Mouse (Mus musculus) liver, embryonic 14.5 days (tissue): ENCODE data around the gene Rps19bp1. TPM values are rescaled to one million over a fixed set of nuclear protein-coding genes. Genes with fewer than 3 reads are reported as not detected.
A peak's percentile ranks its signal among the peaks of the same experiment; 100 is the strongest.

ENCODE experiments used
- ATAC-seq: fragments of 200-750 bp; cut with Nextera tagmentation; 2 replicates; pipeline ENCODE4 v1.8.0; 2017; ENCODE audit warnings: moderate number of reproducible peaks, mild to moderate bottlenecking, moderate library complexity; ENCODE audit not compliant: insufficient read depth
- DNase-seq, 3 experiments: peaks; one replicate each; pipeline ENCODE4 v3.0.0-alpha.2; 2012 to 2013; ENCODE audit warnings: low read depth in 3 of 3, low spot score in 3 of 3
- H3K27ac ChIP-seq: fragments of 300-500 bp; sonication (generic); 2 replicates; pipeline ENCODE4 v1.5.1; 2014; ENCODE audit warnings: moderate library complexity, mild to moderate bottlenecking, control low read depth, inconsistent platforms
- H3K27me3 ChIP-seq: fragments of 300-500 bp; sonication (generic); 2 replicates; pipeline ENCODE4 v1.6.1; 2014; ENCODE audit warnings: mild to moderate bottlenecking, low read length, moderate library complexity; ENCODE audit not compliant: control insufficient read depth, insufficient read depth
- H3K36me3 ChIP-seq: fragments of 300-500 bp; sonication (generic); replicated peaks from 2 replicates; pipeline ENCODE4 v1.6.1; 2014; ENCODE audit warnings: low read depth; ENCODE audit not compliant: control insufficient read depth, insufficient read depth
- H3K4me1 ChIP-seq, 2 experiments: fragments of 200-500 bp in 1 of 2; fragments of 300-500 bp in 1 of 2; sonication (generic) in 1 of 2; replicated peaks; 2 replicates each; pipeline ENCODE4 v1.6.1; 2012 to 2014; ENCODE audit warnings: antibody characterized with exemption in 1 of 2, inconsistent platforms in 1 of 2, low read length in 1 of 2; ENCODE audit not compliant: control insufficient read depth in 2 of 2, insufficient read depth in 2 of 2
- H3K4me2 ChIP-seq: fragments of 300-500 bp; sonication (generic); 2 replicates; pipeline ENCODE4 v1.6.1; 2014; ENCODE audit warnings: low read depth, mild to moderate bottlenecking, control low read depth, moderate library complexity
- H3K4me3 ChIP-seq, 2 experiments: fragments of 200-500 bp in 1 of 2; fragments of 300-500 bp in 1 of 2; sonication (generic) in 1 of 2; 2 replicates each; pipeline ENCODE4 v1.5.1; 2012 to 2014; ENCODE audit warnings: low read depth in 2 of 2, low read length in 2 of 2, mild to moderate bottlenecking in 2 of 2, control low read depth in 1 of 2, inconsistent platforms in 1 of 2, moderate library complexity in 1 of 2; ENCODE audit not compliant: insufficient read depth in 1 of 2
- H3K9ac ChIP-seq: fragments of 300-500 bp; sonication (generic); replicated peaks from 2 replicates; pipeline ENCODE4 v1.6.1; 2014; ENCODE audit warnings: mild to moderate bottlenecking, control low read depth, moderate library complexity
- H3K9me3 ChIP-seq: fragments of 300-500 bp; sonication (generic); 2 replicates; pipeline ENCODE4 v1.6.1; 2016; ENCODE audit warnings: low read length, mixed read lengths; ENCODE audit not compliant: control insufficient read depth
- CTCF ChIP-seq: IDR thresholded peaks from 2 replicates; pipeline ENCODE4 v1.5.1; 2016; ENCODE audit warnings: antibody characterized with exemption, low read depth, control low read depth
- EP300 ChIP-seq: IDR thresholded peaks from 2 replicates; pipeline ENCODE4 v1.6.1; 2016; ENCODE audit warnings: antibody characterized with exemption, low read depth
- WGBS: fragments of 180-500 bp; shearing (Covaris S2); extraction: QIAGEN DNeasy Blood & Tissue Kit; methylation state at CpG from one replicate; pipeline ENCODE4 v1.1.7; 2014; ENCODE audit not compliant: insufficient replicate concordance; 5-methylcytosine and 5-hydroxymethylcytosine counted together
- polyA plus RNA-seq, 2 experiments: library from polyadenylated mRNA; depleted of rRNA in 1 of 2; stranded (reverse) in 1 of 2; unstranded in 1 of 2; fragments of >200 nt; fragmentation: Nextera tagmentation in 1 of 2; extraction: Ambion mirVana in 1 of 2; gene quantifications; 2 replicates each; pipeline versions ENCODE4 v1.2.1 to v1.2.3; 2012 to 2014

Gene Rps19bp1
- polyA plus RNA-seq, 2 experiments, result 25.6 to 30.0 TPM

- ATAC-seq (no peak), DNase-seq (no peak)
- no peak for TF ChIP-seq CTCF
- no peak for TF ChIP-seq EP300
- H3K27ac ChIP-seq, result no peak overlapping the region
- no peaks in the 10 kb centered on the region for H3K9me3 ChIP-seq
- no peaks in the 10 kb centered on the region for H3K36me3 ChIP-seq
- no peaks in the 10 kb centered on the region for H3K4me1 ChIP-seq
- 49% methylated on average over 5 of the region's 5 CpGs for WGBS
- no peak overlapping the region for H3K4me2 ChIP-seq
- H3K9ac ChIP-seq, result no peak overlapping the region
- H3K27me3 ChIP-seq, result no peaks in the 10 kb centered on the region; the same call in 1 of the 2 replicates
- H3K4me3 ChIP-seq, result no peak overlapping the region
Observed at GRCm38 (mm10) chr15:80278121-80278759, 14.1 kb upstream of the Rps19bp1 start.

GRCm38 (mm10) chr15:80277625-80278024, 13.5 kb upstream of the Rps19bp1 start:
- no peaks in the 10 kb centered on the region for H3K9me3 ChIP-seq
- H3K9ac ChIP-seq, result no peak overlapping the region
- peak in 1 of 3 experiments; percentile 30 for DNase-seq
- no peak overlapping the region for H3K4me3 ChIP-seq
- no peak for ATAC-seq
- TF ChIP-seq EP300, result no peak
- no peak for TF ChIP-seq CTCF
- no peak overlapping the region for H3K27ac ChIP-seq
- H3K36me3 ChIP-seq, result no peaks in the 10 kb centered on the region
- no peaks in the 10 kb centered on the region; the same call in 1 of the 2 replicates for H3K27me3 ChIP-seq
- no peaks in the 10 kb centered on the region for H3K4me1 ChIP-seq
- 3% methylated on average over 6 of the region's 6 CpGs for WGBS
- no peak overlapping the region for H3K4me2 ChIP-seq

DNA sequence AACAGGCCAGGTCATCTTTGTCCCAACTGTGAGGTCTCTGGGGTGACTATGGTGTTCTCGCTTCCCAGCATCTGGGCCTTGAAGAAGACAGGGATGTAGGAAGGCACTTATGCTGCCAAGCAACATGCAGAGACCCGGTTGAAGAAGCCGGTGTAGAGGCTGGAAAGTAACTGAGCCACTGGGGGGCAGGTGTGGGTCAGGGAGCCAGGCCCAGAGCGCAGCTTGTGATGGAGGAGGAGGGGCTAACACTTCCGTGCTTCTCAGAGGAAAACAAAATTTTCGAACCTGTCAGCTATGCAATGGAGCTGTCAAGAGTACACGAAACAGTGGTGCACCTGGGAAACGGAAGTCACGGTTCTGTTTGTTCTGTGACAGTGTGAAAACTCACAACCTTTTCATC, 13.0 kb upstream of the Rps19bp1 start:
- no peaks in the 10 kb centered on the region for H3K9me3 ChIP-seq
- no peaks in the 10 kb centered on the region; the same call in 1 of the 2 replicates for H3K27me3 ChIP-seq
- 30% methylated on average over 9 of the region's 9 CpGs for WGBS
- no peak overlapping the region for H3K4me2 ChIP-seq
- H3K9ac ChIP-seq, result no peak overlapping the region
- H3K4me3 ChIP-seq, result no peak overlapping the region
- TF ChIP-seq EP300, result no peak
- TF ChIP-seq CTCF, result peak; percentile 24; the same call in 1 of the 2 replicates
- ATAC-seq (no peak), DNase-seq (no peak)
- no peak overlapping the region for H3K27ac ChIP-seq
- H3K4me1 ChIP-seq, result no peaks in the 10 kb centered on the region
- H3K36me3 ChIP-seq, result no peaks in the 10 kb centered on the region

DNA sequence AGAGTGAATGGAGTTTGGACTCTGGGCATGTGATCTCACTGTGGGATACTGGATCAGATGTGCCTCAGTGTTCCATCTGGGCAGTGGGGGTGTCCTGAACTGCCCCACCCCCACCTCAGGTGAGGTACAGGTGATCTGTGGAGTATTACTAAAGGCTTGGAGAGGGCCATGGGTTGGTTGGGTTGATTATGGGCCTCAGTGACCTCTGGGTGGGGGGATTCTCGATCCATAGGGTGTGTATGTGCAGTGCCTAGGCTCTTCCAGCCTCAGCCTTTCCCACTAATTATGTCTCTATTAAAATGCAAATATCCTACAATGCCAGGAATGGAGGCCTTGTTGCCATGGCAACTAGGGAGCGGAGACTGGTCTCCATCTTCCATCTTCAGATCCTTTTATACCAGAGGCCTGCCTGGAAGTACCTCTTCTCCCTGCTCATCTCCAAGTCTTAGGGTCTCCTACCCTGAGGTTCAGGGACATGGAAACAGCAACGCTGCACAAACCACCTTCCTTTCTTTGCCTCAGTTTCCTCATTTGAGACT, 7.8 kb upstream of the Rps19bp1 start:
- no peak overlapping the region for H3K4me2 ChIP-seq
- H3K36me3 ChIP-seq, result no peaks in the 10 kb centered on the region
- H3K9me3 ChIP-seq, result no peaks in the 10 kb centered on the region
- no peaks in the 10 kb centered on the region for H3K4me1 ChIP-seq
- DNase-seq, result no peak
- H3K27me3 ChIP-seq, result no peaks in the 10 kb centered on the region
- H3K9ac ChIP-seq, result no peak overlapping the region
- TF ChIP-seq EP300, result no peak
- TF ChIP-seq CTCF, result no peak
- H3K4me3 ChIP-seq, result no peak overlapping the region
- no peak overlapping the region for H3K27ac ChIP-seq
- 36% methylated on average over 3 of the region's 3 CpGs for WGBS
- no peak for ATAC-seq

GRCm38 (mm10) chr15:80266281-80266680, 2.2 kb upstream of the Rps19bp1 start:
- no peak overlapping the region for H3K4me3 ChIP-seq
- DNase-seq (peak in 2 of 3 experiments; percentile 49 to 58), ATAC-seq (no peak)
- no peak overlapping the region for H3K27ac ChIP-seq
- H3K4me2 ChIP-seq, result no peak overlapping the region
- H3K9ac ChIP-seq, result no peak overlapping the region
- H3K9me3 ChIP-seq, result no peaks in the 10 kb centered on the region
- TF ChIP-seq CTCF, result peak; percentile 87
- no peak for TF ChIP-seq EP300
- H3K4me1 ChIP-seq, result peaks cover 5 to 8% of the 10 kb centered on the region in 2 experiments; a peak in 3 of 4 replicates
- H3K27me3 ChIP-seq, result no peaks in the 10 kb centered on the region
- H3K36me3 ChIP-seq, result no peaks in the 10 kb centered on the region; the same call in 1 of the 2 replicates
- 0% methylated on average over 2 of the region's 2 CpGs for WGBS
